Mouse (Mus musculus): ENCODE data around the gene Mars.

Gene Mars

DNA sequence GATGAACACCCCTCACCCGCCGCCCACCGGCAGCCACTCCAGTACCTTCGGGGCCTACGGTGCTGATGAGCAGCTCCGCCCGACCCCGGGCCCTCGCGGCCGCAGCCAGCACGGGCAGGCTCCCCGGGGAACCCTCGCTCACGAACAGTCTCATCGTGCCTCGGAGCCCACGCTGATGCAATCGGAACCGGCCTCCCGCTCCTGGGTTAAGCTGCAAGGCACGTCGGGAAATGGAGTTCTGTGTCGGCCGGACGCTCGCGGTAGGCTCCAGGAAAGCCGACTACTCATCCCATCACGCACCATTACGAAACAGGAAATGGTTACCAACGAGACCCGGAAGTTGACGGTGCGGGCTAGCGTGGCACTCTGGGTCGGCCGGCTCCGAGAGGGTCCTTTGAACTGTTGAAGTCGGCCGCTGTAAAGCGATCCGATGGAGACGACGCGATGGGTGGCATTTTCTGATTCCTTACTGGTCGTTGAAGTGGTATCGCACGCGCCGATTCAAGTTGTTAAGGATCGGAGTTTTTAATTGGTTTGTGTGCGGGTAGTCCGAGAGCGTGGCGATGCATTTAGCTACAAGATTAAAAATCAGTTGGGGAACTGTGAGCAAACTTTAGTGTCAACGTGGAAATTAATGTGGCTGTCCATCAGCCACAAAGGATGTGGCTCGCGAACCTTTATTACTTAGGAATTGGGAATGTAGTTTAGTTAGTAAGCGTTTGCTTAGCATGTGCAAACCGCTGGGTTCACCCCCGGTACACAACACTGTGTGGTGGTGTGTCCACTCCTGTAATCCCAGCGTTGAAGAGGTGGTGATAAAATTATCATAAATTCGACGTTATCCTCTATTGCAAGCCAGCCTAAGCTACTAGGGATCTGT, at the start of gene Mars:
Mars (minus strand) TSS at position 311 of the 880 bp plus-strand sequence.
- DNase-seq (ENCODE audit: low spot score in 2 of 2), result peak; percentile 88 to 91

DNA sequence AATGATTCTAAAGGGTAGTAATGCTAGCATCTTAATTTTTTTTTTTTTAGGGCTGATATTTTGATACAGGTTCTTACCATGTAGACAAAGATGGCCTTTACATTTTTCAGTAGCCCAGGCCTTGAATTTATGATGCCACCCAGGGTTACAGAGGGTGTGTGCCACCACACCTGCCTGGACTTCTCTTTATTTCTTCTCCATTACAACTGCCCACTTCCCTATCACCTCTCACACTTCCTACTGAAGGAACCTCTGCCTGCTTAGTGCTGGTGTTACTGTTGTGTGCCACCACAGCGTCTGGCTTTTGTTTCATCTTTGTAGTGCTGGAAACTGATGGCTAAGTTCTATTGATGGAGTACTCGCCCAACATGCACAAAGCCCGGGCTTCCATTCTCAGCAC, 49.1 kb upstream of the Mars start:
- DNase-seq (ENCODE audit: low spot score in 2 of 2), result no peak

- DNase-seq (ENCODE audit: low spot score in 2 of 2), result no peak
These were observed 43.8 kb upstream of the Mars start for GRCm38 (mm10) chr10:127355336-127355735.

DNA sequence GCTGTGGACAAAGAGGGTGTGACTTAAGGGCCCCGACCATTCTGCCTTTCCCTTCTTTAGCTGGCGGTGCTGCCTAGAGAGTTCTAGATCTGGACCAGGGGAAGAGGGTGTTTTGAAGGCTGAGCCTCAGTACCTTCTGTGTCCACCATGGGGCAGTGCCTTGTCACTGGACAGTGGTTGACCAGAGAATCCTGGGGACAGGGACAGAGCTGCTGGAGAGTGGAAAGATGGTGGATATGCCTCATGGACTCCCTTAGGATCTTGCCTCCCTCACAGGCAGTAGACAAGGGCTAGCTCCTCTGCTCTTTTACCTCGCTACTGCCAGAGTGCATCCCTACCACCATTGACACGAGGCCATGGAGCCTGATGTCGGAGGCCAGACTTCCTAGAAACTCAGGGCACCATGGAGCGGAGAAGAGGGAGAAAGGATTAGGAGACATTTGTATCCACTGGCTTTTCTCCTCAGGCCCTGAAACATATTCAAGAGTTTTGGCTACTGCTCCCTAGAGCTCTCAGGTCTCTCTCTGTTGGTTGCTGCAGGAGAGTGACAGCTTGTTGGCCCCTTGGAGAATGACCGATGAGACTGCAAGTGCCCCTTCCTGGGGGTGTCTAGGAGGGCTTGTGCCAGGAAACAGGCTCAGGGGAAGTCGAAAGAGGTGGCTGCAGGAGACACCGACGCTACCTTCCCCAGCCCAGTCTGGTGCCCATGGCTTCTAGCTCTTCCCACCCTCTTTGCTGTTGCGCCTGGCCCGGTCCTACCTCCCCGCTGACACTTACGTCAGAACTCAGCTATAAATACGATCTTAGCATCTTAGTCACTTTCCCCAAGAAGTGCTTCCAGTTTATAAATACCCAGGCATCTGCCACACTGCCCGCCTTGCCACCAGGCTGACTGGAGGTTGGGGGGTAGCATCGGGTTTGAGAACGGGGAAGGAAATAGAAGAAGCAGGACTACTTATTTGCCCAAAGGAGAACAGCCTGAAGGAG, 42.6 kb upstream of the Mars start, which contains the start of gene Inhbe:
Inhbe (minus strand) TSS at position 503 of the 987 bp plus-strand sequence.
- peak; percentile 60 to 69 for DNase-seq (ENCODE audit: low spot score in 2 of 2)

DNA sequence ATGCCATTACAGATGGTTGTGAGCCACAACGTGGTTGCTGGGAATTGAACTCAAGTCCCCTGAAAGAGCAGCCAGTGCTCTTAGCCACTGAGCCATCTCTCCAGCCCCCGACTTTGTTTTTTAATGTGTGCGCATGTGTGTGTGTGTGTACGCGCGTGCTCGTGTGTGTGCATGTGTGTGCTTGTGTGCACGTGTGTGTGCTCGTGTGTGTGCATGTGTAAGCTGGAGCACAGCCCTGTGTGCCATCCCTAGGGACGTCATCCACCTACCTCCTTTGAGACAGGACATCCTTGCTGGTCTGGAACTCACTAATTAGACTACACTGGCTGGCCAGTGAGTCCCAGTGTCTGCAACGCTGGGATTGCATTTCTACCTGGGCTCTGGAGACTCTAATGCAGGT, 41.2 kb upstream of the Mars start:
- DNase-seq (ENCODE audit: low spot score in 2 of 2), result no peak

- no peak for DNase-seq (ENCODE audit: low spot score in 2 of 2)
These were observed 40.6 kb upstream of the Mars start for GRCm38 (mm10) chr10:127352187-127352586.

DNA sequence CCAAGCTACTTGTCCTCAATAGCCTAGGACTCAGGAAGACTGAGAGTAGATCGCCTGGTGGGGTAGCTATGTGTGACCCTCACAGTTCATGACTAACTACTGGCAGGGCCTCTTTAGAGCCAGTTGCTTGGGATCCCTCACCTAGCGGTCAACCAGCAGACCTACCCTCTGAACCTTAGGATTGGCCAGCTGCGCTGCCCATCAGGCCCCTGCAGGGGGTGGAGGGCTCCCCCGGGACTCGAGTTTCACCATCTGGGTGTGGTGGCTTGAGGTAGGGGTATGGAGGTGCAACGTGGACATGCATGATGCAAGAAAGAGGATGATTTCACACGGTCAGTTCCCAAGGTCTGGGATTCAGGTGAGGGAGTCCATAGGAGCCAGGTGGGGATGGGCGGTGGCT, 40.1 kb upstream of the Mars start:
- DNase-seq (ENCODE audit: low spot score in 2 of 2), result no peak

DNA sequence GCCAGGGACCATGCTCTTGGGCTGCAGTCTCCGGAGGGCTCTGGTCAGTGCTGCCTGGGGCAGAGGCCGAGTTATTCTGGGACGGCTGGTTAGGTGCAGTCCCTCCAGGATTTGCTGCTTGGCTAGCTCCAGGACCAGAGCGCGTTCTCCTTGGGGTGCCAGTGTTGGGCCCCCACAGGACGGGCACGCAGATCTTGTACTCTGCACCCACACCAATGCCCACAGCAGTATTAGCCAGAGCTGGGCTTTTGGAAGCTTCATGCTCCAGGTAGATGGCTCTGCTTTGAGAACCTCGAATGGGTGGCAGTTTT, 39.7 kb upstream of the Mars start:
- no peak for DNase-seq (ENCODE audit: low spot score in 2 of 2)

- peak in 1 of 2 experiments; percentile 65 for DNase-seq (ENCODE audit: low spot score in 2 of 2)
These were observed 39.2 kb upstream of the Mars start for GRCm38 (mm10) chr10:127350594-127351284.

DNA sequence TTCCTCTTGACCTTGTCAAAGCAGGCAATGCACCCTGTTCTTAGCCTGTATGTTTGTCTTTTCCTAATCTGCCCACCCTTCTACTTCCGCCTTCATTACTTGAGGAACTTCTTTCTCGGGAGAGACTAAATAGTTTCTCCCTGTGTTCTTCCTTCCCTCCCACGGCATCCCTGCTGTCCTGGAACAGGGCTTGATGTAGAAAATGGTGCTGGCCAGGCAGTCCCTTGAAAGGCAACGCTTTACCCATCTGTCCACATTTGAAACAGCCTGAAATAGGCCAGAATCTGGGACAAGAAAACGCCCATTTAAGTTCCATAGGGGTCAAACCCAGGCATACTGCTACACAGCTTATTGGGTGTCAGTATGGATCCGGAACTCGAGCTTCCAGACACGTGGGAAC, 38.2 kb upstream of the Mars start:
- DNase-seq (ENCODE audit: low spot score in 2 of 2), result no peak

- DNase-seq (ENCODE audit: low spot score in 2 of 2), result no peak
These were observed 37.4 kb upstream of the Mars start for GRCm38 (mm10) chr10:127348957-127349356.

- DNase-seq (ENCODE audit: low spot score in 2 of 2), result no peak
These were observed 34.6 kb upstream of the Mars start for GRCm38 (mm10) chr10:127346173-127346572.

DNA sequence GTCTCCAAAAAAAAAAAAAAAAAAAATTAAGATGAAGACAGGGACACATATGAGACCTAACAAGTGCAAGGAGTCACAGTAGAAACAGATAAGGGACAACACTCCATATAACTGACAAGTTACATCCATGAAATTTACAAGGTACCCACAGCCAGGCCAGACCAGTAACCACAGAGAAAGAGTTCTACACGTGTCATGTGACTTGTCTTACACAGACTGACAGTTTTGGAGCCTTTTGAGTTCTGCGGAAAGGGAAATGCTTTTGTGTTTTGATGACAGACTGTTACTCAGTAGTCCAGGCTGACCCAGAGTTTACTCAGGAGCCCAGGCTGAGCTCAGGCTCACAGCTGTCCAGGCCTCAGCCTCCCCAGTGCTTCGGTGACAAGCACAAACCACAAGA, 31.4 kb upstream of the Mars start:
- no peak for DNase-seq (ENCODE audit: low spot score in 2 of 2)

DNA sequence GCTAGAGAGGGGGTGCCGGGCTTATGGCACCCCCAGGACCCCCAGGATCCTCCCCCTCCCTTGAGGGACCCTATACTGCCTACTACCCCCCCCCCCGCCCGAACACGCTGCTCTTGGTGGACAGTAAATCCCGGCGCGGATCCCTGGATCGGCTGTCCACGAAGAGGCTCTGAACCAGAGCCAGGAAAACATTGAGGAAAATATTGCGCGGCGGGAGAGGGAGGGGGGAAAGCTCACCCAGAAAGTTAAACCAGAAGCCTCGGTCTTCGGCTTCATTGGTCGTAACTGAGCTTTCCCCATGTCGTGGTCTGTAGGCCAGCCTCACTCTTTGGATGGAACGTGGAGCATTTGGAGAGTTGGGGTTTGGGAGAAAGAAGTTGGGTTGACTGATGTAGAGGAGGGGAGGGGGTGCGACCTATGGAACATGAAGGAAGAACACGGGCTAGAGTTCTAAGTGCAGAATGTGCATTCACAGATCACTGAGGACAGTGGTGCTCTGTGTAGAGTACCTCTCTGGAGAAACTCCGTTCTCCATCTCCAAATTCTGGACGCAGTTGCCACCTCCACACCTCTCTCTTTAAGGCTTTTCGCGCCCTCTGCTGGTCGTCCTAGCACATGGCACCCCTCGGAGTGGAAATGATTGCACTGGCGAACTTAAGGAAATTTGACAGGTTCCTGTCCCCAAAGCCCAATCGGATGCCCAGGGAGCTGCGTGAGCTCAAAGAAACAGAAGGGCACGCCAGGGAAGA, 30.5 kb upstream of the Mars start, which contains the start of gene Gli1:
Gli1 (minus strand) TSS at position 84 of the 749 bp plus-strand sequence.
- peak in 1 of 2 experiments; percentile 66 for DNase-seq (ENCODE audit: low spot score in 2 of 2)

DNA sequence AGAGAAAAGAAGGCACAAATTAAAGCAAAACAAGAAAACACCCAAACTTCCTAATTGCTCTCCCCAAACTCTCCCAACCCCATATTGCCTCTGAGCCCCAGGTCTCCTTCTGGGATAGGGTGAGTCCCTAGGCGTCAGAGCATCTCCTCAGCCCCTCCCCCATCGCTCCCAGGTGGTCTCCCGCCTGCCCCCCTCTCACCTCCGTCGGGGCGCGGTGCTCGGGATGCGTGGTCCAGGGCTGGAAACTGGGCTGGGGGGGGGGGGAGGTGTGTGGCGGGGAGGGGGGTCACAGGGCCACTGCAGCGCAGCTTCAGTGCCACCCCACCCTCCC, 29.7 kb upstream of the Mars start:
- DNase-seq (ENCODE audit: low spot score in 2 of 2), result no peak

- DNase-seq (ENCODE audit: low spot score in 2 of 2), result no peak
These were observed 29.2 kb upstream of the Mars start for GRCm38 (mm10) chr10:127340577-127341359.

- DNase-seq (ENCODE audit: low spot score in 2 of 2), result no peak
These were observed 28.3 kb upstream of the Mars start for GRCm38 (mm10) chr10:127339683-127340576.

DNA sequence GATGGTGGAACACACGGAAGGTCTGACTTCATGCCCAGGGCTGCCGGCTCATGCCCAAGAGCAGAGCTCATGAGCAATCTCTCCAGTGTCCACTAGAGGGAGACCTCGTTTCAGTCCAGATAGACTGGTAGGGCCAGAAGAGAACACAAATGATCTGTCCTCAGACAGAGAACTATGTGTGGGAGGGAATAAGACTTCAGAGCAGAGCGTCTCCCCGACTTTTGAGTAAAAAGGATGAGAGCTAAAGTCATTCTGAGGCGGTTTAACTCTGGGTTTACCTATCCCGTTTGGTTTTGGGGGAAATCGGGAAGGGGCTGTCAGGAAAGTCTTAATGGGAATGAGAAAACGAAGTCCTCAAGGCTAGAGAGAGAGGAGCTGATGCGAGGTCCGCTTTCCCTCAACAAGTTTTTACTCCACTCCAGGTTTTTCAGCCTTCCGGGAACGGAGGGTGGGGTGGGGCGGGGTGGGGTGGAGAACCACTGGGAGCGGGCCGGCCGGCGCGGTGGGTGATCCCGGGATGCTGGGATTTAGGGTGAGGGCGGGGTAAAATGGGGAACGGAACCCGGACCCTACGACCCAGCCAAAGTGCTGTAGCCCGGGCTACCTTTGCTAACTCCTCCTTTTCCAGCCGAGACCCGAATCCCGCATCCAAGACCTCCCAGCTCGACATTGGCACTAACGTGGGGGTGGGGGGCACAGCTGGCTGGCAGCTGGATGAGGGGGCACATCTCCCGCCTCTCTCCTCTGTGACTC, 27.5 kb upstream of the Mars start:
- peak; percentile 73 to 84 for DNase-seq (ENCODE audit: low spot score in 2 of 2)

All from frontal cortex, postnatal 10 days (tissue).